Mouse (Mus musculus): ENCODE results near the gene Gm17455. TPM values are rescaled to one million over a fixed set of nuclear protein-coding genes. Genes with fewer than 3 reads are reported as not detected.

The Gm17455 gene
- polyA plus RNA-seq, 1 experiment, result 20.5 TPM

DNA sequence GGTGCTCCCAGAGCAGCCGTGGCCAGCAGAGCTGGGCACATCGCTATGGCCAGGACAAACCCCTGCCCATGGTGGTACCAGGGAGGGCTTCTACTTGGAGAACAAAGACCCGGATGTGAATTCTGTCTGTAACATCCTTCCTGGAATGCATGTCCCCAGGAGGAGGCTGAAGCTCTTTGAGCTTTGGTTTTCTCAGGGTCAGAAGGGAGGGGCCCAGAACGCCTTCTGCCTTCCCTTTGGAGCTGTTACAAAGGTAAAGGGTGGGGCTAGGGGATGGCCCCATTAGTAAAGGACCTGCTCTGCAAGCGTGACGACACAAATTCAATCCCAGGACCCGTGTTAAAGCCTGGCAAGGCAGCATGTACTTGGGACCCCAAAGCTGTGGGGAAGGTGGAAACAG, 23.2 kb downstream of the Gm17455 start:
- Histone ChIP-seq H3ac (ENCODE audit: control insufficient read depth, insufficient read length) (no peak overlapping the region), H3K27me3 (ENCODE audit: control insufficient read depth, insufficient read depth, insufficient read length) (peaks cover 21% of the 10 kb centered on the region), H3K4me3 (no peak overlapping the region), H3K79me2 (ENCODE audit: control insufficient read depth, insufficient read depth) (no peaks in the 10 kb centered on the region), H3K4me2 (ENCODE audit: low read depth) (no peak overlapping the region), H3K36me3 (ENCODE audit: control insufficient read depth, insufficient read depth) (no peaks in the 10 kb centered on the region)
- TF ChIP-seq POLR2AphosphoS2 (IDR thresholded peaks at IDR 0.05; ENCODE audit: insufficient read length, low read depth), result no peak
- TF ChIP-seq MYOG (IDR thresholded peaks at IDR 0.05; ENCODE audit: control insufficient read depth in 1 of 3, insufficient read depth in 1 of 3, insufficient read length in 2 of 3, low read depth in 2 of 3), result no peak
- no peak for TF ChIP-seq TCF12 (IDR thresholded peaks at IDR 0.05; ENCODE audit: insufficient read depth, poor library complexity, severe bottlenecking)
- TF ChIP-seq TCF3 (IDR thresholded peaks at IDR 0.05; ENCODE audit: insufficient read length, low read depth), result no peak
- no peak for TF ChIP-seq E2F4 (IDR thresholded peaks at IDR 0.05; ENCODE audit: insufficient read depth)
- no peak for TF ChIP-seq REST (IDR thresholded peaks at IDR 0.05; ENCODE audit: insufficient read depth, insufficient read length)
- TF ChIP-seq POLR2A (IDR thresholded peaks at IDR 0.05; ENCODE audit: insufficient read length, low read depth), result no peak
- no peak for TF ChIP-seq MAX (IDR thresholded peaks at IDR 0.05; ENCODE audit: low read depth)

DNA sequence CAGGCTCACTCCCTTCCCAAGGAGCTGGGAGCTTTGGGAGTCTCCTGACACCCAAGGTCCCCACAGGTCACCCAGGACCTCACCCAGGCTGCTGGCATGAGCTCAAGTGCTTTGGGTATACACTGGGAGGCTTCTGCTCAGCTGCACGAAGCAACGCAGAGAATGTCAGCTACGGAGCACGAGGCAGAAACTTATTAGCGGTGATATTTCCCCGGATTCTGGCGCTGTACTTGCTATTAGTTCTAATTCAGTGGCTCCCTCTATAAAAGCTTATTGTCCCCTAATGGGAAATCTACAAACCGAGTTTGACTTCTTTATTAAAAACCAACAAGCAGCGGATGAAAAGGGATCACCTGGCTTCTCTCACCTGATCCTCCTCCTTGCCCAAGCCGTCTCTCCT, 30.5 kb downstream of the Gm17455 start:
- no peak overlapping the region for H3ac ChIP-seq (ENCODE audit: control insufficient read depth, insufficient read length)
- no peaks in the 10 kb centered on the region for H3K36me3 ChIP-seq (ENCODE audit: control insufficient read depth, insufficient read depth)
- peaks cover 83% of the 10 kb centered on the region for H3K27me3 ChIP-seq (ENCODE audit: control insufficient read depth, insufficient read depth, insufficient read length)
- H3K4me2 ChIP-seq (ENCODE audit: low read depth), result no peak overlapping the region
- no peak for TF ChIP-seq USF1 (IDR thresholded peaks at IDR 0.05; ENCODE audit: low read depth)
- TF ChIP-seq MYOG (IDR thresholded peaks at IDR 0.05; ENCODE audit: control insufficient read depth in 1 of 3, insufficient read depth in 1 of 3, insufficient read length in 2 of 3, low read depth in 2 of 3), result no peak
- no peak for TF ChIP-seq E2F4 (IDR thresholded peaks at IDR 0.05; ENCODE audit: insufficient read depth)
- TF ChIP-seq CEBPB (IDR thresholded peaks at IDR 0.05; ENCODE audit: insufficient read depth, poor library complexity, severe bottlenecking), result no peak
- no peak for TF ChIP-seq SRF (IDR thresholded peaks at IDR 0.05; ENCODE audit: control insufficient read depth, insufficient read length, low read depth)
- TF ChIP-seq POLR2AphosphoS2 (IDR thresholded peaks at IDR 0.05; ENCODE audit: insufficient read length, low read depth), result no peak
- TF ChIP-seq MYOD1 (IDR thresholded peaks at IDR 0.05; ENCODE audit: control insufficient read depth in 1 of 3, insufficient read length in 2 of 3, low read depth in 2 of 3), result no peak
- no peak for TF ChIP-seq MAX (IDR thresholded peaks at IDR 0.05; ENCODE audit: low read depth)
- TF ChIP-seq TCF12 (IDR thresholded peaks at IDR 0.05; ENCODE audit: insufficient read depth, poor library complexity, severe bottlenecking), result no peak
- no peak for TF ChIP-seq REST (IDR thresholded peaks at IDR 0.05; ENCODE audit: insufficient read depth, insufficient read length)
- no peak for TF ChIP-seq POLR2A (IDR thresholded peaks at IDR 0.05; ENCODE audit: insufficient read length, low read depth)
- TF ChIP-seq TCF3 (IDR thresholded peaks at IDR 0.05; ENCODE audit: insufficient read length, low read depth), result no peak
- no peaks in the 10 kb centered on the region for H3K79me2 ChIP-seq (ENCODE audit: control insufficient read depth, insufficient read depth)
- no peak overlapping the region for H3K4me3 ChIP-seq

DNA sequence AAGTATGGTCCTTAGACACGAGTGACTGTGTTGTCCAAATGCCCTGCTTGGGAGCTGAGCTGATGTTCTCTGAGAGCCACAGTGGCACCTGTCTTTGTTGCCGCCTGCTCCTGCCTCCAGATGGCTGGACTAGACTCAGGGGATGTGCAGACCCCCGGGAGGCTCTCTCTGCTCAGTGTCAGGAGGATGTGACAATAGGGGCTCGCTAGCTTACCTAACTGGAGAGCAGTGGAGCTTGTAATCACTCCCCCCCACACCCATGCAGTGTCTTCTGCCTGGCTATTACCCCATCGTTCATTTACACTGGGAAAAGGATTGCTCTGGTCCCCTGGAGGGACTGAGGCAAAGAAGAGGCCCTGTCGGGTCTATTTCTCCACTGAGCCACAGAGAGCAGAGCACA, 31.1 kb downstream of the Gm17455 start:
- H3K4me3 ChIP-seq, result no peak overlapping the region
- TF ChIP-seq MAX (IDR thresholded peaks at IDR 0.05; ENCODE audit: low read depth) (no peak), USF1 (IDR thresholded peaks at IDR 0.05; ENCODE audit: low read depth) (no peak), REST (IDR thresholded peaks at IDR 0.05; ENCODE audit: insufficient read depth, insufficient read length) (no peak), CEBPB (IDR thresholded peaks at IDR 0.05; ENCODE audit: insufficient read depth, poor library complexity, severe bottlenecking) (no peak), SRF (IDR thresholded peaks at IDR 0.05; ENCODE audit: control insufficient read depth, insufficient read length, low read depth) (no peak), TCF12 (IDR thresholded peaks at IDR 0.05; ENCODE audit: insufficient read depth, poor library complexity, severe bottlenecking) (no peak), MYOG (IDR thresholded peaks at IDR 0.05; ENCODE audit: control insufficient read depth in 1 of 3, insufficient read depth in 1 of 3, insufficient read length in 2 of 3, low read depth in 2 of 3) (no peak), MYOD1 (IDR thresholded peaks at IDR 0.05; ENCODE audit: control insufficient read depth in 1 of 3, insufficient read length in 2 of 3, low read depth in 2 of 3) (no peak), E2F4 (IDR thresholded peaks at IDR 0.05; ENCODE audit: insufficient read depth) (no peak), POLR2A (IDR thresholded peaks at IDR 0.05; ENCODE audit: insufficient read length, low read depth) (no peak), POLR2AphosphoS2 (IDR thresholded peaks at IDR 0.05; ENCODE audit: insufficient read length, low read depth) (no peak), TCF3 (IDR thresholded peaks at IDR 0.05; ENCODE audit: insufficient read length, low read depth) (no peak)
- no peak overlapping the region for H3ac ChIP-seq (ENCODE audit: control insufficient read depth, insufficient read length)
- H3K4me2 ChIP-seq (ENCODE audit: low read depth), result no peak overlapping the region
- no peaks in the 10 kb centered on the region for H3K79me2 ChIP-seq (ENCODE audit: control insufficient read depth, insufficient read depth)
- H3K36me3 ChIP-seq (ENCODE audit: control insufficient read depth, insufficient read depth), result no peaks in the 10 kb centered on the region
- H3K27me3 ChIP-seq (ENCODE audit: control insufficient read depth, insufficient read depth, insufficient read length), result peaks cover 88% of the 10 kb centered on the region

DNA sequence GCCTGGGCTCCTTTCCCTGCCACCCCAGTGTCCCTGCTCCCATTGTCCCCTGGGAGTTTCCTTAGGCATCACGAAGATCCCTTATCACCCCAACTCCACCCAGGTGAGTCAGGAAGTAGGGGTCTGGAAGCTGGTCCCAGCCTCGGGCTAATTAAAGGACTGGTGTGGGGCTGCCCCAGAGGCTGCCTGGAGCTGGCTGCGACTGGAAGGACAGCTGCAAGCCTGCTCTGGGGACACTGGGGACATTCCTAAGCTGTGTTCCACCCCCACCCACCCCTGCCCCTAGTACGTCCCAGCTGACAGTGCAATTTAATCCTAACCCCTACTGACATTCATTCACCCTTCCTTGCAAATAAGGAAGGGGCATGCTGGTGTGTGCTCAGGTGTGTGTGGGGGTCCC, 33.2 kb downstream of the Gm17455 start:
- TF ChIP-seq SRF (IDR thresholded peaks at IDR 0.05; ENCODE audit: control insufficient read depth, insufficient read length, low read depth) (no peak), USF1 (IDR thresholded peaks at IDR 0.05; ENCODE audit: low read depth) (no peak)

DNA sequence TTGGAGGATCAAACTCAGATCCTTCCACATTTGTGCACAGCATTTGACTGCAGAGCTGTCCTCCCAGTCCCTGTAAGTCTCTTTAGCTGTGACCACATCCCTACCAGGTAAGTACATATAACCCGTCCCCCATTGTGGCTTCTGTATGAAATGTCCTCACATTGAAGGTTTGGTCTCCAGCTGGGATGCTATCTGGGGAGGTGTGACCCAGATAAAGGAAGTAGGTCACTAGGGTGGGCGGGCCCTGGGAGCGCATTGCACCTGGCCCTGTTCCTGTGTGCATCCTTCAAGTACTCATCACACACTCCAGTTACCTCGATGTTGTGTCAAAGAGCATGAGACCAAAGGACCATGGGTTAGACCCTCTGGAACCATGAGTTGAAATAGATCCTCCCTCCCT, 42.8 kb downstream of the Gm17455 start:
- peaks cover 25% of the 10 kb centered on the region for H3K27me3 ChIP-seq (ENCODE audit: control insufficient read depth, insufficient read depth, insufficient read length)
- TF ChIP-seq MAX (IDR thresholded peaks at IDR 0.05; ENCODE audit: low read depth) (no peak), POLR2A (IDR thresholded peaks at IDR 0.05; ENCODE audit: insufficient read length, low read depth) (no peak), E2F4 (IDR thresholded peaks at IDR 0.05; ENCODE audit: insufficient read depth) (no peak), USF1 (IDR thresholded peaks at IDR 0.05; ENCODE audit: low read depth) (no peak), CEBPB (IDR thresholded peaks at IDR 0.05; ENCODE audit: insufficient read depth, poor library complexity, severe bottlenecking) (no peak), TCF3 (IDR thresholded peaks at IDR 0.05; ENCODE audit: insufficient read length, low read depth) (no peak), POLR2AphosphoS2 (IDR thresholded peaks at IDR 0.05; ENCODE audit: insufficient read length, low read depth) (no peak)

More for the DNA sequence above, 33.2 kb downstream of the Gm17455 start:
- Histone ChIP-seq H3K79me2 (ENCODE audit: control insufficient read depth, insufficient read depth) (no peaks in the 10 kb centered on the region), H3ac (ENCODE audit: control insufficient read depth, insufficient read length) (no peak overlapping the region), H3K4me3 (no peak overlapping the region), H3K27me3 (ENCODE audit: control insufficient read depth, insufficient read depth, insufficient read length) (peaks cover 93% of the 10 kb centered on the region), H3K4me2 (ENCODE audit: low read depth) (no peak overlapping the region), H3K36me3 (ENCODE audit: control insufficient read depth, insufficient read depth) (no peaks in the 10 kb centered on the region)

More for the DNA sequence above, 42.8 kb downstream of the Gm17455 start:
- Histone ChIP-seq H3ac (ENCODE audit: control insufficient read depth, insufficient read length) (no peak overlapping the region), H3K36me3 (ENCODE audit: control insufficient read depth, insufficient read depth) (no peaks in the 10 kb centered on the region), H3K4me2 (ENCODE audit: low read depth) (no peak overlapping the region), H3K79me2 (ENCODE audit: control insufficient read depth, insufficient read depth) (no peaks in the 10 kb centered on the region), H3K4me3 (no peak overlapping the region)
